Mouse (Mus musculus) left cerebral cortex, postnatal 36 days (tissue): ENCODE data around the gene Sypl2. TPM values are rescaled to one million over a fixed set of nuclear protein-coding genes. Genes with fewer than 3 reads are reported as not detected.

Source experiments
- DNase-seq, 2 experiments: peaks; one replicate each; pipeline ENCODE4 v3.0.0; 2021 to 2022; ENCODE audit warnings: low spot score in 2 of 2, mixed read lengths in 1 of 2
- intact Hi-C: fragments of 180-260 bp; cut with DNase I; formaldehyde crosslinking; loops from one replicate; pipeline ENCODE4 v1.15.1; 2025
- total RNA-seq, 2 experiments: library from RNA; stranded (reverse); gene quantifications; 2 replicates each; pipeline ENCODE4 v1.2.3; 2021

Gene Sypl2
- total RNA-seq, 2 experiments from 2014 or later = 1.0 to 1.9 TPM

GRCm38 (mm10) chr3:108185460-108186097, 40.9 kb downstream of the Sypl2 start:
- DNase-seq = no peak
- intact Hi-C loops = no loop called here

GRCm38 (mm10) chr3:108184742-108185141, 41.7 kb downstream of the Sypl2 start:
- DNase-seq = no peak

GRCm38 (mm10) chr3:108180514-108180913, 45.9 kb downstream of the Sypl2 start:
- intact Hi-C loops = no loop called here
- DNase-seq = no peak

More at GRCm38 (mm10) chr3:108184742-108185141, 41.7 kb downstream of the Sypl2 start:
- intact Hi-C loops = no loop called here

GRCm38 (mm10) chr3:108178756-108179715, 47.4 kb downstream of the Sypl2 start:
- intact Hi-C loops = no loop called here
- DNase-seq = no peak

- DNase-seq = peak; percentile 69 to 70
- intact Hi-C loops = no loop called here
Measured at GRCm38 (mm10) chr3:108174672-108175531, 51.5 kb downstream of the Sypl2 start.

GRCm38 (mm10) chr3:108169199-108169598, 57.2 kb downstream of the Sypl2 start:
- intact Hi-C loops = loop anchor here (5.0 kb wide), 2 partner anchors 108 to 218 kb away; no protein-coding TSS in a partner anchor
- DNase-seq = no peak

- intact Hi-C loops = loop anchor here (5.0 kb wide), 2 partner anchors 110 to 220 kb away; no protein-coding TSS in a partner anchor
- DNase-seq = no peak
Measured at GRCm38 (mm10) chr3:108167499-108167898, 58.9 kb downstream of the Sypl2 start.

- intact Hi-C loops = loop anchor here (5.0 kb wide), 2 partner anchors 111 to 221 kb away; no protein-coding TSS in a partner anchor
Measured at GRCm38 (mm10) chr3:108166486-108167211, 59.8 kb downstream of the Sypl2 start.

GRCm38 (mm10) chr3:108165532-108166315, 60.7 kb downstream of the Sypl2 start:
- no peak for DNase-seq

More at GRCm38 (mm10) chr3:108166486-108167211, 59.8 kb downstream of the Sypl2 start:
- no peak for DNase-seq

GRCm38 (mm10) chr3:108164807-108165206, 61.6 kb downstream of the Sypl2 start:
- intact Hi-C loops = loop anchor here (5.0 kb wide), 3 partner anchors 92 to 222 kb away; partner anchors contain the start of gene Psma5
- DNase-seq = peak; percentile 86 to 88

More at GRCm38 (mm10) chr3:108165532-108166315, 60.7 kb downstream of the Sypl2 start:
- intact Hi-C loops = loop anchor here (5.0 kb wide), 2 partner anchors 112 to 222 kb away; no protein-coding TSS in a partner anchor

- intact Hi-C loops = loop anchor here (5.0 kb wide), 1 partner anchor 93 kb away; the partner anchor contains the start of gene Psma5
- DNase-seq = no peak
Measured at GRCm38 (mm10) chr3:108164091-108164490, 62.4 kb downstream of the Sypl2 start.

Other genes with a start within 250 kb of the Sypl2 start
- 1 to 10 TPM; 2.6 to 2.9 TPM for gene Gstm2, start 240.2 kb downstream of the Sypl2 start, total RNA-seq
- gene Gstm1, start 208.7 kb downstream of the Sypl2 start, total RNA-seq = 100 to 1,000 TPM; 237 to 250 TPM
- 10 to 100 TPM in 1 of 2 experiments, 1 to 10 TPM in 1; 7.8 to 11.8 TPM for gene Gstm4, start 181.8 kb downstream of the Sypl2 start, total RNA-seq
- gene Ampd2, start 140.0 kb downstream of the Sypl2 start, total RNA-seq = 10 to 100 TPM; 48.9 to 52.9 TPM
- not detected for gene Gnat2, start 133.9 kb downstream of the Sypl2 start, total RNA-seq
- gene Gnai3, start 80.5 kb downstream of the Sypl2 start, total RNA-seq = 10 to 100 TPM; 26.9 to 27.0 TPM
- 10 to 100 TPM; 18.1 to 19.1 TPM for gene Gpr61, start 71.8 kb downstream of the Sypl2 start, total RNA-seq
- gene Amigo1, start 40.3 kb downstream of the Sypl2 start, total RNA-seq = 10 to 100 TPM; 71.3 to 78.0 TPM
- 10 to 100 TPM; 15.0 to 21.4 TPM for gene Cyb561d1, start 25.4 kb downstream of the Sypl2 start, total RNA-seq
- 10 to 100 TPM; 20.5 to 32.5 TPM for gene Atxn7l2, start 15.7 kb downstream of the Sypl2 start, total RNA-seq
- 10 to 100 TPM; 68.7 to 77.3 TPM for gene Psma5, start 30.3 kb upstream of the Sypl2 start, total RNA-seq
- gene Sort1, start 57.4 kb upstream of the Sypl2 start, total RNA-seq = 100 to 1,000 TPM; 299 to 314 TPM
- gene Mybphl, start 138.3 kb upstream of the Sypl2 start, total RNA-seq = under 1 TPM in 1 of 2 experiments, not detected in 1; 0.25 TPM
- 10 to 100 TPM; 12.9 to 18.3 TPM for gene Psrc1, start 157.2 kb upstream of the Sypl2 start, total RNA-seq
- 100 to 1,000 TPM; 168 to 174 TPM for gene Celsr2, start 188.9 kb upstream of the Sypl2 start, total RNA-seq
- gene Sars, start 218.6 kb upstream of the Sypl2 start, total RNA-seq = 100 to 1,000 TPM; 202 to 231 TPM